Mouse (Mus musculus) forebrain, embryonic 14.5 days (tissue): Measurements from ENCODE around the gene Atp6v0b. TPM values are rescaled to one million over a fixed set of nuclear protein-coding genes. Genes with fewer than 3 reads are reported as not detected.

Experiments
- ATAC-seq: fragments of 200-750 bp; cut with Nextera tagmentation; 2 replicates; pipeline ENCODE4 v1.8.0; 2017; ENCODE audit warnings: mild to moderate bottlenecking, moderate library complexity
- DNase-seq: peaks from one replicate; pipeline ENCODE4 v3.0.0-alpha.2; 2015; ENCODE audit warnings: low spot score
- H3K27ac ChIP-seq: fragments of 300-500 bp; sonication (generic); 2 replicates; pipeline ENCODE4 v1.5.1; 2014; ENCODE audit warnings: low read depth, mild to moderate bottlenecking, control low read depth, low read length, moderate library complexity
- H3K27me3 ChIP-seq: fragments of 300-500 bp; sonication (generic); replicated peaks from 2 replicates; pipeline ENCODE4 v1.6.1; 2014; ENCODE audit warnings: low read length, control low read depth, mixed read lengths; ENCODE audit not compliant: control insufficient read depth, insufficient read depth
- H3K36me3 ChIP-seq: fragments of 300-500 bp; sonication (generic); 2 replicates; pipeline ENCODE4 v1.6.1; 2014; ENCODE audit warnings: low read length, control low read depth; ENCODE audit not compliant: control insufficient read depth, insufficient read depth
- H3K4me1 ChIP-seq: fragments of 300-500 bp; sonication (generic); 2 replicates; pipeline ENCODE4 v1.6.1; 2014; ENCODE audit warnings: antibody characterized with exemption, low read length, control low read depth; ENCODE audit not compliant: control insufficient read depth, insufficient read depth
- H3K4me2 ChIP-seq: fragments of 300-500 bp; sonication (generic); 2 replicates; pipeline ENCODE4 v1.6.1; 2014; ENCODE audit warnings: mild to moderate bottlenecking, control low read depth, low read length
- H3K4me3 ChIP-seq: fragments of 300-500 bp; sonication (generic); 2 replicates; pipeline ENCODE4 v1.5.1; 2014; ENCODE audit warnings: low read depth, low read length, control low read depth
- H3K9ac ChIP-seq: fragments of 300-500 bp; sonication (generic); 2 replicates; pipeline ENCODE4 v1.6.1; 2014; ENCODE audit warnings: mild to moderate bottlenecking, low read length, control low read depth, moderate library complexity
- H3K9me3 ChIP-seq: fragments of 300-500 bp; sonication (generic); replicated peaks from 2 replicates; pipeline ENCODE4 v1.6.1; 2016; ENCODE audit warnings: low read length, control low read depth, mixed read lengths; ENCODE audit not compliant: control insufficient read depth
- WGBS: fragments of 180-500 bp; shearing (Covaris S2); extraction: QIAGEN DNeasy Blood & Tissue Kit; methylation state at CpG from one replicate; pipeline ENCODE4 v1.1.7; 2014; 5-methylcytosine and 5-hydroxymethylcytosine counted together
- polyA plus RNA-seq: library from polyadenylated mRNA; unstranded; fragments of >200 nt; fragmentation: Nextera tagmentation; extraction: Ambion mirVana; gene quantifications from 2 replicates; pipeline ENCODE4 v1.2.1, GENCODE M21; 2014

The Atp6v0b gene
- polyA plus RNA-seq, 1 experiment from 2014 or later = 520 TPM

DNA sequence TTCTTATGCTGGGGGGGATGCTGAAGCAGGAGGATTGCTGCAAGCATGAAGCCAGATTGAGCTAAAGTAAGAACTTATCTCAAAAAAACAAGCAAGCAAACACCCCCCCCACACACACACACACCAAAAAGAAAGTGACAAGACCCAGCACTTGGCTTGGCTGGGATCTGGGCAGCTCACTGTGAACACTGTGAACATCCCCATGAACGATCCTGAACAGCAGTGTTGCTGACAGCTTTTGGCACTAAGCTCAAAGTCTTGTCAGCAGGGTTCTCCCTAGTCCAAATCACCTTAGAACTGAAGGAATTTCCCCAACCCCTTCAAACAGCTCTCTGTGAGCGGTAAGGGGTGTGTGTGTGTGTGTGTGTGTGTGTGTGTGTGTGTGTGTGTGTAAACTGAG, 36.3 kb upstream of the Atp6v0b start:
- ATAC-seq (no peak), DNase-seq (no peak)
- no peak overlapping the region for H3K4me2 ChIP-seq
- H3K4me3 ChIP-seq = no peak overlapping the region
- H3K27ac ChIP-seq = no peak overlapping the region
- H3K4me1 ChIP-seq = no peaks in the 10 kb centered on the region; the same call in 1 of the 2 replicates
- H3K27me3 ChIP-seq = peaks cover 30% of the 10 kb centered on the region
- H3K36me3 ChIP-seq = no peaks in the 10 kb centered on the region
- H3K9me3 ChIP-seq = no peaks in the 10 kb centered on the region
- WGBS = 42% methylated on average over 2 of the region's 2 CpGs
- no peak overlapping the region for H3K9ac ChIP-seq

DNA sequence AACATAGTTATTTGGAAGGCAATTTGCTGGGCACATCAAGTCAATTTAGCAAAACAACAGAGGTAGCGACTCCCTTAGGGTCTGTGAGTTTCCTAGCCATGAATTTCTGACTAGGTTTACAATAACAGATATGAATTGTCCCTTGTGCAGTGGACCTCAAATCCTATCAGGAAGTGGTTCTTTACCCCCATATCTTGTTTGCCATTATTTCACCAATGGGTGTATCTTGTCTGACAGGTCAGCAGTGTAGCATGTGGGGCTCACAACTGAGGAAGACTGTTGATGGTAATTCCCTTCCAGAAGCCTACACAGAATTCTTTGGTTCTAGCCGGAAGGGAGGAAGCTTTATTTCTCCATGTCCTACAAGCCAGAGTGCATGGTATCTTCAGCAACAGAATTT, 34.2 kb upstream of the Atp6v0b start:
- Histone ChIP-seq H3K27ac (no peak overlapping the region), H3K4me1 (no peaks in the 10 kb centered on the region), H3K36me3 (no peaks in the 10 kb centered on the region), H3K27me3 (peaks cover 10% of the 10 kb centered on the region), H3K9ac (no peak overlapping the region), H3K4me3 (no peak overlapping the region), H3K9me3 (no peaks in the 10 kb centered on the region), H3K4me2 (no peak overlapping the region)
- no peak for ATAC-seq
- no peak for DNase-seq
- WGBS = 91% methylated on average over 2 of the region's 2 CpGs

- Histone ChIP-seq H3K9ac (no peak overlapping the region), H3K27ac (no peak overlapping the region), H3K4me2 (no peak overlapping the region), H3K9me3 (no peaks in the 10 kb centered on the region), H3K27me3 (no peaks in the 10 kb centered on the region), H3K4me3 (no peak overlapping the region), H3K36me3 (no peaks in the 10 kb centered on the region), H3K4me1 (peaks cover 7% of the 10 kb centered on the region)
- ATAC-seq (no peak), DNase-seq (no peak)
- WGBS = 92% methylated on average over 5 of the region's 5 CpGs
These were observed 31.6 kb upstream of the Atp6v0b start for GRCm38 (mm10) chr4:117918762-117919161.

DNA sequence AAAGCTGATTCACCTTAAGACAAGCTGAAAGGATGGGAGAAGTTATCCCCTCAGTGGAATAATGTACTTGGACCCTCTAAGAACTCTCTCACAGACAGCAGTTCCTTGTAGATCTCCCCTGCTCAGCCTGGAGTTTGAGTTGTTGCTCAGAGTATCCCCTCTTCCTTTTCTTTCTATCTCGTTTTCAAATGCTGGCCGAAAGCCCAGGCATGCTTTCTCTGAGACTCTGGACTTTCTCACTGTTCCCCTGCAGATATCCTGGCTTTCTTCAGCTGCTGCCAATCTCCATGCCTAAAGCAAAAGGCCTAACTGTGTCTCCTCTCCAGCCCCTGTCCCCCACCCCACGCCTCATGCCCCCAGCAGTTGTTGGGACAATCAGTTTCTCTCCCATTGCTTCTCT, 31.1 kb upstream of the Atp6v0b start:
- Histone ChIP-seq H3K4me1 (peaks cover 12% of the 10 kb centered on the region), H3K4me3 (no peak overlapping the region), H3K9ac (no peak overlapping the region), H3K9me3 (no peaks in the 10 kb centered on the region), H3K4me2 (no peak overlapping the region), H3K27me3 (no peaks in the 10 kb centered on the region), H3K27ac (no peak overlapping the region), H3K36me3 (no peaks in the 10 kb centered on the region)
- WGBS = 60% methylated on average over 3 of the region's 3 CpGs
- no peak for ATAC-seq
- no peak for DNase-seq

DNA sequence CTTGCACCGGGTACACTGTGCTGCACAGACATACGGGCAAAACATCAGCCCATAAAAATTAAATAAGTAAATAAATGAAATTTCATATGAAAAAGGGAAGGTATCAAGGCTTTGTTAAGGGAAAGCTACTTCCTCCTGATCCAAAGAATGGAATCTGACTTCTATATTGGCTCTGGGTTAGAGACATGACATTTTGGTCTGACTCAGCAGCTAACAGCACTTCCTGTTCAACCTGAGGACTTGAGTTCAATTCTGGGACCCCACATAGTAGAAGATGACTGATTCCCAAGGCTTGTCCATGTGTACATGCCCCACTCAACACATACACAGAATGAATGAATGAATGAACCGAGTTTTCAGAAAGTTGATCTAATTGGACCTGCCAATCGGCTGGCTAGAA, 30.7 kb upstream of the Atp6v0b start:
- Histone ChIP-seq H3K9me3 (no peaks in the 10 kb centered on the region), H3K9ac (no peak overlapping the region), H3K36me3 (no peaks in the 10 kb centered on the region), H3K27ac (no peak overlapping the region), H3K27me3 (no peaks in the 10 kb centered on the region), H3K4me1 (peaks cover 16% of the 10 kb centered on the region), H3K4me3 (no peak overlapping the region), H3K4me2 (no peak overlapping the region)
- no peak for DNase-seq
- ATAC-seq = no peak
- WGBS = 95% methylated on average over 4 of the region's 4 CpGs

DNA sequence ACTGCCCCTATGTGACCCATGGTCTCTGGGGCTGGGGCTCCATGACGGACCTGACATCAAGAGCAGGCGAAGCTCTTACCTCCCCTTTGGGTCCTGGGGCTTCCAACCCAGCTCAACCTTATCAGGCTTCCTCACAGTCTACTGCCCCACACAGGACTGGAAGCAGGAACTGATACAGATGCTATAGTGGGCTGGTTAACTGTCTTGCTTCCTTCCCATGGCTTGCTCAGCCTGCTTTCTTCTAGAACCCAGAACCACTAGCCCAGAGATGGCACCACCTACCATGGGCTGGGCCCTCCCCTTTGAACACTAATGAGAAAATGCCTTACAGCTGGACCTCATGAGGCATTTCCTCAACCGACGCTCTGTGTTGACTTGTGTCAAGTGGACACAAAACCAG, 30.3 kb upstream of the Atp6v0b start:
- DNase-seq = no peak
- WGBS = 92% methylated on average over 4 of the region's 4 CpGs

GRCm38 (mm10) chr4:117916386-117916785, 29.3 kb upstream of the Atp6v0b start:
- Histone ChIP-seq H3K4me1 (peaks cover 17% of the 10 kb centered on the region), H3K9me3 (no peaks in the 10 kb centered on the region), H3K9ac (no peak overlapping the region), H3K27ac (no peak overlapping the region), H3K4me3 (no peak overlapping the region; the same call in 1 of the 2 replicates), H3K4me2 (peak overlapping the region; percentile 99; the same call in 1 of the 2 replicates), H3K27me3 (no peaks in the 10 kb centered on the region), H3K36me3 (peaks cover 9% of the 10 kb centered on the region)
- 94% methylated on average over 5 of the region's 5 CpGs for WGBS
- DNase-seq (no peak), ATAC-seq (no peak)

More for the DNA sequence above, 30.3 kb upstream of the Atp6v0b start:
- Histone ChIP-seq H3K36me3 (no peaks in the 10 kb centered on the region; the same call in 1 of the 2 replicates), H3K9ac (no peak overlapping the region), H3K9me3 (no peaks in the 10 kb centered on the region), H3K4me3 (no peak overlapping the region), H3K4me1 (peaks cover 17% of the 10 kb centered on the region), H3K27ac (no peak overlapping the region), H3K27me3 (no peaks in the 10 kb centered on the region), H3K4me2 (no peak overlapping the region)
- no peak for ATAC-seq

DNA sequence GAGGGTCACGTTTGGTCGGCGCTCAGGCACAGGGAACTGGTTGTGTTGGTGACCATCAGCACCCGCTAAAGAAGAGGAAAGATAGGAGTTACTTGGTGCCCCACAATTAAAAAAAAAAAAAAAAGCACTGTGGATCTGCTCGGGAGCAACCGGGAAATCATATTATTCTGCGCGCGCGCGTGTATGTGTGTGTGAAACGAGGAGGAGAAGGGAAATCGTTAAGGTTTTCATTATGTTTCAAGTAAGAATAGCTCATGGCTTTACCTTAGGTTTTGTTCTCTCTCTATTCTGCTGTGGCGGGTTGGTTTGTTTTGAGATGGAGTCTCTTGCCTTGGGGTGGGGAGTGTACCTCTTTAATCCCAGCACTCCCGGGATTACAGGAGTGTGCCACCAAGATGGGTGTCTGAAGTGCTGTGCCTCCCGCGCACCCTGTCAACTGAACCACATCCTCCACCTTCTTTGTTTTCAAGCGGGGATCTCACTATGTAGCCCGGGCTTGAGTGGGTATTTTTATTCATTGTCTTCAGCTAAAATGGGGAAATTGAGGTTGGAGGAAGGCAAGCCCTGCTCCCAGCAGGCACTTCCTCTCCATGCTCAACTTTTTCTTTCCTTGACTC, 28.5 kb upstream of the Atp6v0b start:
- Histone ChIP-seq H3K9me3 (no peaks in the 10 kb centered on the region), H3K4me1 (peaks cover 17% of the 10 kb centered on the region), H3K9ac (peak overlapping the region; percentile 86), H3K27me3 (no peaks in the 10 kb centered on the region), H3K36me3 (peaks cover 17% of the 10 kb centered on the region), H3K4me2 (peak overlapping the region; percentile 99), H3K27ac (no peak overlapping the region), H3K4me3 (peak overlapping the region; percentile 77)
- 4% methylated on average over 19 of the region's 19 CpGs for WGBS
- ATAC-seq = 0 out of 2 replicates have a peak, but pooled peaks have one; percentile 1
- DNase-seq = peak; percentile 17

DNA sequence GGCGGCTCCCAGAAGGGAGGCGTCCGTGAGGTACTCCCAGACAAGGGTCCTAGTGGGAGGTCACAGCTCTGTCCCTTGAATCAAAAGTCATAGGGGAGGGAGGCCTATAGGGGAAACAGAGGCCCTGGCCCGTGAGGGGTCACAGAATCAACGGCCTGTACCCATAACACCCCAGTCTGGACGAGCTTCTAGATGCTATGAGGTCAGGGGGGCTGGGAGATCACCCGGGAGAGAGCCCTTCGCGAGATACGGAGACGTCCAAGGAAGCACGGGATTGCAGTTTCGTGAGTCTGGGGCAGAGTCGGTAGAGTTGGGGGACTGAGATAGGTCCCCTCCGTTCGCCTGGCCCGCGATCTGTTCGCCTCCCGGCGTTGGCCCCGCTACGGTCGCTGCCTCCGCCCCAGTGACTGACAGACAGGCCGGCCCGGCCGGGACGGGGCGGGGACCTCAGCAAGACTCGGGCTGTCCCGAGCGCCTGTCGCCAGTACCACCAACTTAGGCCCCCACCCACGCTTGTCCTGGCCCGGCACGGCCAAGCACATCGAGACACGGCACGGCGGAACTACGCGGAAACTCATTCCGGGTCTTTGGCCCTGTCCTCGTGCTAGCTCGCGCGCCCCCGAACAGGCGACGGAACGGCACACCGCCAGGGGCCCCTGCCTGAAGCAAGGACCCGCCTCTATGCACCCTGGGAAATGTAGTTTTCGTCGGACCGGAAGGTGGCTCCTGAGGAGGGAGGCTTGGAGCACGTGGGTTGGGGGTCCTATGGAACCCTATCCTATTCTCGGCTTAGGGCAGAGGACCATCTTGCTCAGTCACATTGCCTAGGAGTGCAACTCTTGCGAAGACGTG, 27.7 kb upstream of the Atp6v0b start, which contains the start of gene Ipo13:
Ipo13 (minus strand) TSS at position 409 of the 852 bp plus-strand sequence.
- Histone ChIP-seq H3K4me1 (peaks cover 19% of the 10 kb centered on the region), H3K9ac (peak within 1 kb of the TSS; percentile 86), H3K27ac (peak within 1 kb of the TSS; percentile 75), H3K9me3 (no peaks in the 10 kb centered on the region), H3K4me3 (peak within 1 kb of the TSS; percentile 77), H3K4me2 (peak within 1 kb of the TSS; percentile 99), H3K36me3 (peaks cover 17% of the 10 kb centered on the region), H3K27me3 (no peaks in the 10 kb centered on the region)
- ATAC-seq (peak; percentile 96), DNase-seq (peak; percentile 98)
- WGBS = under 1% methylated on average over 49 of the region's 61 CpGs
